Mouse (Mus musculus): ENCODE results near the gene Meis1. TPM values are rescaled to one million over a fixed set of nuclear protein-coding genes. Genes with fewer than 3 reads are reported as not detected.

Gene Meis1
- 1.9 and 3.0 TPM in 2 replicates for total RNA-seq (2023)

DNA sequence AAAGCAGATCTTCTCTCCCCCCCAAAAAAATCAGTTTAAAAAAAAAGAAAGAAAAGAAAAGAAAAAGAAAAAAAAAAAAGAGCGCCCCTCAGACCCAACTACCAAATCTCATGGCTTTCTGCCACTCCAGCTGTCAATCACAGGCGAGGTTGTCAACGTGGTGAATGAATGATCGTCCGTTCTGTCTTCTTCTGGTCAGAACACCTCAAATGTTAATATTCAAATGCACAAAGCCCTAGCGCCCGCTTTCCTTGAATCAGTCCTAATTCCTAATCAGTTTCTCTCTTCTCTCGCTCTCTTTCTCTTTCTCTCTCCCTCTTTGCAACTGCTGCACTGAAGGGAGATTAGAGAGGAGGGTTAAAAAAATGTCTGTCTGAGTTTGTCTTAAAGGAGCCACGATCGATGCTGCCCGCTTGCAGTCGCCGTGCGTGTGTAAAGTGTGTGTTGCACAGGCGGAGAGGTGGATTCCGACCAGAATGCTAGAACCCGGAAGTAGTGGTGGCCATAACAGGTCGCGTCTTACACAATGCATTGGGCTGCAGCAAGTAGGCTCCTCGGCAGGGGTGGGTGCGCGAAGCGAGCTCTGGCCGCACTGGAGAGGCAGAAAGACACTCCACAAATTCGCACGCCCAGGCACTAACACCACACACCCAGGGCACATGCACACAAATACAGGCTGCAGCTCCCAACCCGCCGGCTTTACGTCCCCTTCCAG lies at the start of gene Meis1:
Meis1 (minus strand) TSS at position 497 of the 715 bp plus-strand sequence.

Data from neutrophil, adult 65 days (primary cell).